Mouse (Mus musculus) cerebellum, adult 11-12 months (tissue): ENCODE measurements at regions not wholly inside any gene's neighbourhood (a gene's known extent, or its start where the extent isn't known, plus 50 kb on each side); places are given as distances from the start of the nearest gene placed in this dataset.

ENCODE experiments used
- DNase-seq: peaks from one replicate; pipeline ENCODE4 v3.0.0; 2022

- DNase-seq: no peak
Measured at GRCm38 (mm10) chr7:51722420-51722819, 100.6 kb downstream of the Slc17a6 start.

GRCm38 (mm10) chr7:51723955-51724354 lies 102.1 kb downstream of the Slc17a6 start:
- DNase-seq: no peak

GRCm38 (mm10) chr7:51736285-51736684 lies 114.5 kb downstream of the Slc17a6 start:
- no peak for DNase-seq

GRCm38 (mm10) chr7:51739590-51739989 lies 117.8 kb downstream of the Slc17a6 start:
- DNase-seq: no peak

- no peak for DNase-seq
Measured at GRCm38 (mm10) chr7:51740928-51741327, 119.1 kb downstream of the Slc17a6 start.

- no peak for DNase-seq
Measured at GRCm38 (mm10) chr7:51742720-51743119, 119.1 kb upstream of the Gas2 start.

- DNase-seq: no peak
Measured at GRCm38 (mm10) chr7:51745598-51745997, 116.2 kb upstream of the Gas2 start.

GRCm38 (mm10) chr7:51748633-51749303 lies 113.0 kb upstream of the Gas2 start:
- no peak for DNase-seq

GRCm38 (mm10) chr7:51749304-51750129 lies 112.3 kb upstream of the Gas2 start:
- DNase-seq: peak; percentile 2

- no peak for DNase-seq
Measured at GRCm38 (mm10) chr7:51750271-51750670, 111.5 kb upstream of the Gas2 start.

GRCm38 (mm10) chr7:51753062-51753461 lies 108.8 kb upstream of the Gas2 start:
- no peak for DNase-seq

- DNase-seq: no peak
Measured at GRCm38 (mm10) chr7:51754208-51754888, 107.5 kb upstream of the Gas2 start.

GRCm38 (mm10) chr7:51756218-51756617 lies 105.6 kb upstream of the Gas2 start:
- no peak for DNase-seq

GRCm38 (mm10) chr7:51759536-51760153 lies 102.2 kb upstream of the Gas2 start:
- no peak for DNase-seq

GRCm38 (mm10) chr7:51767066-51767465 lies 94.7 kb upstream of the Gas2 start:
- no peak for DNase-seq

- peak; percentile 36 for DNase-seq
Measured at GRCm38 (mm10) chr7:51771895-51772871, 89.6 kb upstream of the Gas2 start.

- no peak for DNase-seq
Measured at GRCm38 (mm10) chr7:51775968-51776367, 85.8 kb upstream of the Gas2 start.

GRCm38 (mm10) chr7:51783070-51783776 lies 78.6 kb upstream of the Gas2 start:
- DNase-seq: no peak

GRCm38 (mm10) chr7:51783923-51784686 lies 77.7 kb upstream of the Gas2 start:
- DNase-seq: peak; percentile 45
